Mouse (Mus musculus) intestine, embryonic 16.5 days (tissue): ENCODE results near the gene Bmf. TPM values are rescaled to one million over a fixed set of nuclear protein-coding genes. Genes with fewer than 3 reads are reported as not detected.

Source experiments
- ATAC-seq: fragments of 200-750 bp; cut with Nextera tagmentation; 2 replicates; pipeline ENCODE4 v1.8.0; 2017; ENCODE audit warnings: moderate TSS enrichment, moderate library complexity
- H3K27ac ChIP-seq: fragments of 300-500 bp; sonication (generic); 2 replicates; pipeline ENCODE4 v1.5.1; 2014; ENCODE audit warnings: mild to moderate bottlenecking, low read length
- H3K27me3 ChIP-seq: fragments of 300-500 bp; sonication (generic); replicated peaks from 2 replicates; pipeline ENCODE4 v1.6.1; 2014; ENCODE audit warnings: low read length, control low read depth, mixed read lengths; ENCODE audit not compliant: control insufficient read depth, insufficient read depth
- H3K36me3 ChIP-seq: fragments of 300-500 bp; sonication (generic); 2 replicates; pipeline ENCODE4 v1.6.1; 2014; ENCODE audit warnings: low read length, control low read depth; ENCODE audit not compliant: control insufficient read depth, insufficient read depth
- H3K4me1 ChIP-seq: fragments of 300-500 bp; sonication (generic); 2 replicates; pipeline ENCODE4 v1.6.1; 2014; ENCODE audit warnings: low read length, control low read depth, mixed read lengths; ENCODE audit not compliant: control insufficient read depth, insufficient read depth
- H3K4me2 ChIP-seq: fragments of 300-500 bp; sonication (generic); 2 replicates; pipeline ENCODE4 v1.6.1; 2014; ENCODE audit warnings: low read depth, low read length, control low read depth
- H3K4me3 ChIP-seq: fragments of 300-500 bp; sonication (generic); 2 replicates; pipeline ENCODE4 v1.5.1; 2014; ENCODE audit warnings: mild to moderate bottlenecking, low read length
- H3K9ac ChIP-seq: fragments of 300-500 bp; sonication (generic); 2 replicates; pipeline ENCODE4 v1.6.1; 2014; ENCODE audit warnings: low read depth, low read length
- H3K9me3 ChIP-seq: fragments of 300-500 bp; sonication (generic); 2 replicates; pipeline ENCODE4 v1.6.1; 2016; ENCODE audit warnings: low read length, control low read depth; ENCODE audit not compliant: control insufficient read depth
- WGBS: fragments of 180-500 bp; shearing (Covaris S2); extraction: QIAGEN DNeasy Blood & Tissue Kit; methylation state at CpG from one replicate; pipeline ENCODE4 v1.1.7; 2014; 5-methylcytosine and 5-hydroxymethylcytosine counted together
- polyA plus RNA-seq: library from polyadenylated mRNA; unstranded; fragments of >200 nt; fragmentation: Nextera tagmentation; extraction: Ambion mirVana; gene quantifications from 2 replicates; pipeline ENCODE4 v1.2.1, GENCODE M21; 2015

The Bmf gene
- polyA plus RNA-seq, 1 experiment from 2014 or later = 2.3 TPM

DNA sequence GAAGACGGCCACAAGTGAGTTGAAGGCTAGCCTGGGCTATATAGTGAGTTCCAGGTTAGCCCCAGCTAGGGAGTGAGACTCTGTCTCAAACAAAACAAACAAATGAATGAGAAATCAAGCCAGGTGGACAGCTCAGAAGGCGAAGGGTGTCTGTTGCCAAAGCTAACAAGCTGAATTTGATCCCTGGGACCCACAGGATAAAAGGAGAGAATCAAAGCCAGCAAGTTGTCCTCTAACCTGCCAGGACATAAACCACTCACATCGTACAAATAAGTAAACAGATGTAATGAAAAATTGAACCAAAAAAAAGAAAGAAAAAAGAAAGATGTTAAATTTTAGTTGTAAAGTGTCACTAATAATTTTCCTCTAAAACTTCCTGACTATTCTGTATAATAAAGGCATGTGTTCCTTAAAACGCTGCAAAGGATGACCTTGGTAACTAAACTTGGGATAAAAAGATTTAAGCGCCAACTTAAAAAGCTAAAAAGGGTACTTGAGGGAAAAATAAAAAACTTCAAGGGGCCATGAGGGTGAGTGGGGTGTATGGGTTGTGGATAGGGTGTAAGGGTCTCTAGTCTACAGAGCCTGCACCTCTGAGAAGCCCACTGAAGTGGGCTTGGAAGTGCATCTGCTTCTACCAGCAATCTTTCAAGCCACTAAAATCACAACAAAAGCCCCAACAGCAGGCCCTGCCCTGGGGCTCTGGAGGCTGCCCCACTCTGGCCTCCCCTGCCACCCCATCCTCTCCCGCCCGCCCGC is 39.6 kb downstream of the Bmf start:
- no peak for ATAC-seq
- no peaks in the 10 kb centered on the region for H3K27me3 ChIP-seq
- no peaks in the 10 kb centered on the region for H3K9me3 ChIP-seq
- peak overlapping the region; percentile 37; the same call in 1 of the 2 replicates for H3K9ac ChIP-seq
- WGBS = 65% methylated on average over 8 of the region's 8 CpGs
- no peak overlapping the region for H3K4me3 ChIP-seq
- no peak overlapping the region for H3K4me2 ChIP-seq
- H3K4me1 ChIP-seq = peaks cover 14% of the 10 kb centered on the region
- no peak overlapping the region; the same call in 1 of the 2 replicates for H3K27ac ChIP-seq
- H3K36me3 ChIP-seq = no peaks in the 10 kb centered on the region

- no peak for ATAC-seq
- 84% methylated on average over 7 of the region's 7 CpGs for WGBS
- Histone ChIP-seq H3K4me2 (no peak overlapping the region), H3K9me3 (no peaks in the 10 kb centered on the region), H3K36me3 (no peaks in the 10 kb centered on the region), H3K4me3 (no peak overlapping the region), H3K9ac (no peak overlapping the region), H3K27me3 (no peaks in the 10 kb centered on the region), H3K4me1 (peaks cover 13% of the 10 kb centered on the region), H3K27ac (no peak overlapping the region)
These were observed 42.4 kb downstream of the Bmf start for GRCm38 (mm10) chr2:118507126-118507525.

GRCm38 (mm10) chr2:118500191-118500590 is 49.3 kb downstream of the Bmf start:
- Histone ChIP-seq H3K27me3 (no peaks in the 10 kb centered on the region), H3K4me1 (no peaks in the 10 kb centered on the region), H3K4me2 (no peak overlapping the region), H3K27ac (no peak overlapping the region), H3K36me3 (no peaks in the 10 kb centered on the region), H3K9ac (no peak overlapping the region), H3K9me3 (no peaks in the 10 kb centered on the region), H3K4me3 (no peak overlapping the region)
- 85% methylated on average over 2 of the region's 2 CpGs for WGBS
- no peak for ATAC-seq

DNA sequence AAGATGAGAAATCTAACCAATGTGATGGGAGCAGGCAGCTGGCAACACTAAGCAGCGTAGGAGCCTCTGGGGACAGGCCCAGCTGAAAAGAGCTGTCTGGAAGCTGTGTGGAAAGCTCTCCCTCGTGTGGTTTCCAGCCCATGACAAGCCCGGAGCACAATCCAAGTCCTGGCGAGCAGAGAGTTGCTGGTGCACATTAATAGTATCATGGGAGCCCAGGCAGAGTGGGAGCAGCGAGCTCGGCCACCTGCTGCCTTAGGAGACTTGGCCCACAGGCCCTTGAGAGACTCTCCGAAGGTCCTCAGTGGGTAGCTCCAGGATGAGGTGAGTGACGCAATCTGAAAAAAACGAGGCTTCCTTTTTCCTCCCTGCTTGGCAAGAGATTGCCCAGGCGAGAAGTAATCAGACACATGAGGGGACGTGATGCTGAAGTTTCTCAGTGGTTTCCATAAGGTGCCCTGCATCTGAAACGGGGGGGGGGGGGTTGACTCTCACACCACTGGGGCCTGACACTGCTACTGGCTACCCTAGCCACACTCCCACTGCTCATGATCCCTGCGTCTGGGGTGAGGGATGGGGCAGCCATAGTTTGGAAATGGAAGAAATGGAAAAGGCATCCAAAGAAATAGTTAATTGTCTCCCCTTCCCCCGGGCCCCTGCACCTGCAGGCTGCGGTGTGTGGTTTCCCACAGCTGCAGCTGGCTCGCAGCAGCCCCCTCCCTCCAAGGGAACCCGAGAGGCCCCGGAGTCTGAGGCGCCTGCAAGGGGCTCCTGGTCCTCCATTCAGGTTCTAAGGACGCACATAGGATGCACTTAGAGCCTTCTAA is 50.1 kb downstream of the Bmf start:
- Histone ChIP-seq H3K27ac (no peak overlapping the region; the same call in 1 of the 2 replicates), H3K4me1 (no peaks in the 10 kb centered on the region), H3K4me2 (no peak overlapping the region), H3K27me3 (no peaks in the 10 kb centered on the region), H3K9ac (no peak overlapping the region), H3K36me3 (no peaks in the 10 kb centered on the region), H3K4me3 (no peak overlapping the region), H3K9me3 (no peaks in the 10 kb centered on the region)
- ATAC-seq = no peak
- WGBS = 43% methylated on average over 20 of the region's 20 CpGs

DNA sequence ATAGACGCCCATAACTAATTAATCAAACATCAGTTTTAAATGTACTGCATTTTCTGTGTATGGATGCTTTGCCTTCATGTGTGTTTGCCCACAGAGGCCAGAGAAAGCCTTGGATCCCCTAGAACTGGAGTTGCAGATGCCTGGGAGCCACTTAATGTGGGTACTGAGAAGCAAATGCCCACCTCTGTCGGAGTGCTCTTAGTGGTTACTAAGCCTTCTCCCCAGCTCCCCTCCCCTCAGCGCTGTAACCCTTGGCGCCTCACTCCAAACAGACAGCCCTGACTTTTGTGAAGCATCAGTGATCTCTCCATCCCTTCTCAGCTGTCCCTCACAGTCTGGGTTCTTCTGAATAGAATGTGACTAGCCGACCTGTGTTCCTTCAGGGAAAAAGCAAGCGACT is 51.0 kb downstream of the Bmf start:
- Histone ChIP-seq H3K4me1 (no peaks in the 10 kb centered on the region), H3K36me3 (no peaks in the 10 kb centered on the region), H3K4me2 (no peak overlapping the region), H3K27me3 (no peaks in the 10 kb centered on the region), H3K4me3 (no peak overlapping the region), H3K9ac (no peak overlapping the region), H3K27ac (no peak overlapping the region), H3K9me3 (no peaks in the 10 kb centered on the region)
- ATAC-seq = no peak
- 83% methylated on average over 6 of the region's 6 CpGs for WGBS

DNA sequence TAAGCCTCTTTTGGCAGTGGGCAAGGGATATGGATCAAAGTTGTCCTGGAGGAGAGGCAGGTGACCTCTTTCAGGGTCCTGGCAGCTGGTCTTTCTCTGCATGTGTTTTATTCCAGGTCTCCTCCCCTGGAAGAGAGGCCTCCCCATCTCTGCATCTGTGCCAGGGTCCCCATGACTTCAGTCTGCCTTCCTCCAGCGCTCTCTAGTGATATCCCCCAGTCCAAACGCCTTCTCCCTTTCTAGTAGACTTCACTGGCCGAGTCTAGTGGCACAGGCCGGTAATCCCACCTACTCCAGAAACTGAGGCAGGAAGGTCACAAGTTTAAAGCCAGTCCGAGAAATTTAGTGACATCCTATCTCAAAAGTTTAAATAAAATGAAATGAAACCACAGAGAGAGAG is 51.6 kb downstream of the Bmf start:
- H3K9me3 ChIP-seq = no peaks in the 10 kb centered on the region
- no peak overlapping the region for H3K4me3 ChIP-seq
- WGBS = 84% methylated on average over 5 of the region's 5 CpGs
- no peak overlapping the region for H3K9ac ChIP-seq
- H3K27ac ChIP-seq = no peak overlapping the region
- H3K4me1 ChIP-seq = no peaks in the 10 kb centered on the region
- no peak overlapping the region for H3K4me2 ChIP-seq
- H3K36me3 ChIP-seq = no peaks in the 10 kb centered on the region
- no peak for ATAC-seq
- no peaks in the 10 kb centered on the region for H3K27me3 ChIP-seq

DNA sequence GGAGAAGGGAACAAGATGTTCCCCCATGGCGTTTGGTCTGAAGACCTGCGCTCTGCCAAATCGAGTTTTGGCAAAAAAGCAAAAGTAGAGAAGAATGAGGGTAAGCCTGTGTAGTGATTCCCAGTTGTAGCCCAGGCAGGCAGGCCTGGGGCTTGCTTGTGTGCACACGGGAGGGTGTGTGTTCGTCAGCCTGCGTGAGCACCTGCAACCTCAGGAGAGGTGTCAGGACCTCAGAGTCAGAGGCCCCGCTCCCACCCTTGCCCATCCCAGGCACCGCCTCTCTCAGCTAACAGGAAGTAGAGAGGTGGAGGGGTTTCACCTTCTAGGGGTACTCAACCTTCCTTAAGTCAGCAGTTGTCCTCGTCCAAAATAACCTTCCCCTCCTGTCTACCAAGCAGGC is 54.5 kb downstream of the Bmf start:
- no peaks in the 10 kb centered on the region for H3K9me3 ChIP-seq

GRCm38 (mm10) chr2:118491741-118492395 is 57.6 kb downstream of the Bmf start:
- H3K9me3 ChIP-seq = no peaks in the 10 kb centered on the region
- WGBS = 86% methylated on average over 4 of the region's 4 CpGs
- no peak overlapping the region for H3K27ac ChIP-seq
- H3K4me2 ChIP-seq = no peak overlapping the region
- no peaks in the 10 kb centered on the region for H3K27me3 ChIP-seq
- H3K4me3 ChIP-seq = no peak overlapping the region
- H3K4me1 ChIP-seq = peaks cover 20% of the 10 kb centered on the region
- no peaks in the 10 kb centered on the region for H3K36me3 ChIP-seq
- ATAC-seq = no peak
- no peak overlapping the region for H3K9ac ChIP-seq

More for the DNA sequence above, 54.5 kb downstream of the Bmf start:
- Histone ChIP-seq H3K4me2 (no peak overlapping the region), H3K4me1 (peaks cover 13% of the 10 kb centered on the region), H3K27me3 (no peaks in the 10 kb centered on the region), H3K36me3 (no peaks in the 10 kb centered on the region), H3K27ac (no peak overlapping the region), H3K9ac (no peak overlapping the region), H3K4me3 (no peak overlapping the region)
- no peak for ATAC-seq
- WGBS = 74% methylated on average over 9 of the region's 9 CpGs

DNA sequence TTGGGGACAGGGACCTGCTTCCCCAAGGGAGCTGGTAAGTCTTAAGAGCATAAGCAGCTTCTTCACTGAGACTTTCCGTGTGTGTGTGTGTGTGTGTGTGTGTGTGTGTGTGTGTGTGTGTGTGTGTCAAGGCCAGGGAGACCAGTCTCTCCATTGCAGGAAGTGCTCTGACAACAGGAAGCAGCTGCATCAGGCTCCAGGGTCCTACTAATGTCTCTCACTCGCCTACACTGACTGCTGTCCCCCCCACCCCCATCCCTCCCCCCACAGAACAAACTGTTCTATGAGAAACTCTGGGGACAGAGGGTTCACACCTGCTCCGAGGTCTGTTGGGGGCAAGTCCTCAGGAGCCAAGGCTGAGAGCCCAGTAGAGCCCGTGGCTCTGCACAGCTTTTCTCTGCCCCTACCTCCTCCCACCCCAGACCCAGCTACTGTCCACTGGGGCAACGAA is 58.2 kb downstream of the Bmf start:
- no peak for ATAC-seq
- WGBS = 45% methylated on average over 5 of the region's 5 CpGs

More for the DNA sequence above, 58.2 kb downstream of the Bmf start:
- peaks cover 20% of the 10 kb centered on the region for H3K4me1 ChIP-seq
- H3K27ac ChIP-seq = no peak overlapping the region
- H3K36me3 ChIP-seq = no peaks in the 10 kb centered on the region
- no peaks in the 10 kb centered on the region for H3K27me3 ChIP-seq
- no peak overlapping the region for H3K4me2 ChIP-seq
- no peak overlapping the region for H3K4me3 ChIP-seq
- no peak overlapping the region for H3K9ac ChIP-seq
- H3K9me3 ChIP-seq = no peaks in the 10 kb centered on the region
